Mouse (Mus musculus): Measurements from ENCODE around the gene Dek.
A peak's percentile ranks its signal among the peaks of the same experiment; 100 is the strongest.

The Dek gene

DNA sequence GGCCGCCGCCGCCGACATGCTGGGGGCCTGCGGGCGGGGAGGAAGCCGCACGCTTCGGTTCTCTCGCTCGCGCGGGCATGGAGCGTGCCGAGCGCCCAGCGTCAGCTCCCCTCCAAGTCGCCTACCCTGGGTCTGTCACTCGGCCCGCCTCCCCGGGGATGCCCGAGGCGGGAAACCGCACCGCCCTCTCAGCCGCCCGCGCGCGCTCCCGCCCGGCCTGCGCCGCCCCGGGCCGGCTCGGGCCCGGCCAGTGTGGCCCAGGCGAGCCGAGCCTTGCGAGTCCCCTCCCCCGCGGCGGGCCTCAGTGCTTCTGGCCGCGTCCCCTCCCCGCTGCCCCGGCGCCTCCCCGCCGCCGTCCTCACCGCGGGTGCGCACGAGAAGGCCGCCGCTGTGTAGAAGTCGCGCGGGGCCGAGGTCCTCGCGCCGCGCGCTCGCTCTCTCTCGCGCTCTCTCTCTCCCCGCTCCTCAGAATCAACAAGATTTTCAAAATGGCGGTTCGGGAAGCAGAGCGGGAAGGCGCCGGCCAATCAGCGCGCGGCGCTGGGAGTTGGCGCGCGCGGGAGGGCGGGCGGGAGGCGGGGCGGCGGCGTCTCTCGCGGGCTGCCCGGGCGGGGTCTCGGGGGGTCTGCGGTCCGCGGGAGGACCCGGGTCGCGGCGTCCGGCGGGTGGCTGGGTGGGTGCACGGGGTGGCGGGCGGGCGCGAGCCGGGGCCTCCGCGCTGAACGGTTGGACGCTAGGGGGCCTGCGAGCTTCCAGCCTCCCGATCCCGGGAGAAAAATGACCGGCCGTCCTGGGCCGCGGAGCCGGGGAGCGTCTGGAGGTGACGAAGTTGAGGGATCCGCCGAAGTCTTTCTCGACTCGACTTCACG, at the start of gene Dek:
Gene Dek (minus strand): TSS at position 491 of the 869 bp plus-strand sequence.
- peak; percentile 77 for DNase-seq (ENCODE audit: low spot score)

DNA sequence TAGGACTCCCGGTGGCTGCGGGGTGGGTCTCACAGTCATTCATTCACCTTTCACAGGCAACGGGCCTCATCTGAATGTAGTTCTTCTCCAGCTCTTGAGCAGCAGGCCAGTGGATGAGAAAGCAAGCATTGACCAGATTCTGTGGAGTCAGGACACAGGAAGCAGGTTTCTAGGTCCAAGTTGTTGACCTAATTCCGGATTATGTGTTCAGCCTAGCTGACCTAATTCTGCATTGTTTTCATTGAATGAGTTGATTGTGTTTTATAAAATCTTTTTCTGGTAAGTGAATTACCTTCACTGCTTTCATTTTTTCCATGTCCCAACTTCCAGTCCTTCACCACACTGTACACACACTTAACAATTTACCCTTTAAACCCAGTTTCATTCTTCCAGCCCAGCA, 48.9 kb upstream of the Dek start:
- DNase-seq (ENCODE audit: low spot score) = no peak

DNA sequence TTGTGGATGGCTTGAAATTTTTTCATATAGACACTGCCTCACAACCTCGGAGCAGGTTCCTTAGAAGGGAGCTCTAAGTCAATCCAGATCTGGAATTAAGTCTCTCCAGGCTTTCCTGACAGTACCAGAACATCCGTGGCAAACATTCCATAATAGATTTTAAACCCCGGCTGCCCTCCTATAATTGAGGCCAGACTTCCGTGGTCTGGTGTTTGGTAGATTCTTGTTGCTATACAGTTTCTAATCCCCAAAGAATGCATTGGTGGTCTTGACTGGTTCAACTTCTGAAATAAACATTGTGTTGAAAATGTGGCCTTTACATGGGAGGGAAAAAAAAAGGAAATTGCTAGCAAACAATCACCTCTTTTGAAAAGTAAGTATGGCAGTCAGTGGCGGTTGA, 47.2 kb upstream of the Dek start:
- no peak for DNase-seq (ENCODE audit: low spot score)

DNA sequence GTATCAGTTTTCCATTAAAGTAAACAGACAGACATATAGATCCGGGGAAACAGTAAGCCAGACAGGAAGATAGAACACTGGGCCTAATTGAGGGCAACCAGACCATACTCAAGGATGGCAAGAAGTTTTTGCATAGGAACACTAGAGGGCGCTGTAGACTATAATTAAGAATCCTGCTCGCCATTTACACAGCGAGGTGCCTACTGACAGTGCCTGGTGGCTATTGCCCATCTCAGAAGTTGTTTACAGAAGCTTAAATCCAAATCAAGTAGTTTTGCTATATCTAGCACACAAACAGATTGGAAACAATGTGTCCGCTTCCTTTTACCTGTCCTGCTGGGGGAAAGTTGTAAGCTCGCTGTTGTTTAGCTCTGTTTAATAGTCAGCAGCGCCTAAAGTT, 46.4 kb upstream of the Dek start:
- peak; percentile 14 for DNase-seq (ENCODE audit: low spot score)

DNA sequence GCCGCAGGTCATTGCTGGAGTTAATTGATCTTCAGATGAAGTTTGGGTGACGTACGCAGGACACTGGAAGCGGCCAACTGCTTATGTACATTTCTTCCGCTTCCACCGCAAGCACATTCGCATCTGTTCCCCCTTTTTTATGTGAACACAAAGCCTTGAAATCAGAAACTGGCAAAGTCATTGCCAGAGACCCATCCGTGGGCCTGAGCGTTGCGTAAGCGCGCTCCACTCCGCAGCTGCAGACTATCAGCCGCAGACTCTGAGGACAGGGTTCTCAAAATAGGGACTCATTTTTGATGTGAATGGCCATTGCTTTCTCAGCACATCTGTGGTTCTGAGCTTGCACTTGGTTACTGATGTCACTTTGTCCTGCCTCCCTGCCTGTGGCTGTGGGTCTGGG, 45.1 kb upstream of the Dek start:
- DNase-seq (ENCODE audit: low spot score) = no peak

DNA sequence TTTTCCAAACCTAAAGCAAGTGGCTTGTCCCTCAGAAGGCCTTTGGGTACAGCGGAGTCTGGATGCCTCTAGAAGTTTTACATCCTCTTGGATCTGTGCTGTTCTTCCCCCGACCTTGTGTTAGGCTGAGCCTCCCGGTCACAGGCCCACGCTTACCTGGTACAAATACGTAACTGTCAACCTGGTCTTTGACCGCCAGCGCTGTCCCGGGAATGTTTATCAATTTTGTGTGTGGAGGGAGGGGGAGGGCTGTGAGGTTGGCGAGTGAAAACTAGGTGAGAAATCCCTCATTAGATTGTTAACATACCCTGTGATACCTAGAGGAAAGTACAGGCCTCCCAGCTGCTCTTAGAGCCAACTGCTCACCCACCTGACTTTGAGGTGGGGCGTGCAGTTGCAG, 44.0 kb upstream of the Dek start:
- DNase-seq (ENCODE audit: low spot score) = no peak

DNA sequence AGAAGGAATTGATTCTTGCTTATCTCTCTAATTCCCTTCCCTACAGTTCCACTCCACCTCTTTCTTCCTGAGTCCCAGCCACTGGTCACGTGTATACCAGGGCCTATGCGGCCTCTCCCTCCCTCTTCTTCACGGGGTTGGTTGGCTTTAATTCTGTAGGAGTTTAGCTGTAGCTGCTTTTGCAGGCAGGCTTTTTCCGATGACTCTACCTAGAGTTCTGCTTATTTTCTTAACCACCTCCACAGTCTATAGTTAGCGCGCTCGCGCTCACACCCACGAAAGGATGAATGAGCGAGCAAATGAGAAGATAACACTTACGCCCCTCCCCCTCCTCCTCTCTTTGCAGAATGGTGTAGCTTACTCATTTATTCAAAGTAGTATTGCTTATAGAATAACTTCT, 42.6 kb upstream of the Dek start:
- DNase-seq (ENCODE audit: low spot score) = no peak

DNA sequence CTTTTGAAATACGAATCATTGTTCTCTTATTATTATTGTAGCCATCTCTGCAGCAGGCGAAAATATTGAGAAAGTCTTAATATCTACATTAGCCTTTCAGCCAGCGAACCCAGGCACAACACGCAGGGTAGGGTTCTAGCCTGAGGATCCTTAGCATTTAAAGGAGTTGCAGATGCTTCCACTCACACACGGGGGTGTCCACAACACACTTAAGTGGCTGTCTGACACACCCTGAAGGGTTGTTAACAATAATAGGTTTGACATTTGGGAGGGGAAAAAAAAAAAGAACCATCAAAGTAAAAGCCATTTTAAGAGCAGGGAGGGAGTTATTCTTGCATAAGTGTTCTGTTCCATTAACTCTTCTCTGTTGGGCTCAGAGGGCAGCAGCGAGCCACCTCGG, 40.4 kb upstream of the Dek start:
- no peak for DNase-seq (ENCODE audit: low spot score)

DNA sequence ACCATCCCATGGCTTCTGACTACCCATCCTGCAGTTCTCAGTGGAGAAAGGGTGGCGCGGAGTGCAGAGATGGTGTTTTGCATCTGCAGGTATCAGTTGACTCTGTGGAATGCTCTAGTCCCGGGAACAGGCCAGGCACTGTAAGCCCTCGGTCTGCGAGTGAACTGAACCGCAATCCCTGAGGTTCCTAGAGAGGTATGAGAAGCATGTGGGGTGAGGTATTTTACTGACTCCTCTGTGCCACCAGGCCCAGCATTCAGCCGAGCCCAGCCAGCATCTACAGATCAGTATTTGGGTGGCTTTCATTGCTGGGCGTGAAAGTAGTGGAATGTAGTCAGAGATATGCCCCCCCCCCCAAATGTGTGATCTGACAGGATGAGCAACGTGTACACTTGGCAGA, 39.9 kb upstream of the Dek start:
- no peak for DNase-seq (ENCODE audit: low spot score)

DNA sequence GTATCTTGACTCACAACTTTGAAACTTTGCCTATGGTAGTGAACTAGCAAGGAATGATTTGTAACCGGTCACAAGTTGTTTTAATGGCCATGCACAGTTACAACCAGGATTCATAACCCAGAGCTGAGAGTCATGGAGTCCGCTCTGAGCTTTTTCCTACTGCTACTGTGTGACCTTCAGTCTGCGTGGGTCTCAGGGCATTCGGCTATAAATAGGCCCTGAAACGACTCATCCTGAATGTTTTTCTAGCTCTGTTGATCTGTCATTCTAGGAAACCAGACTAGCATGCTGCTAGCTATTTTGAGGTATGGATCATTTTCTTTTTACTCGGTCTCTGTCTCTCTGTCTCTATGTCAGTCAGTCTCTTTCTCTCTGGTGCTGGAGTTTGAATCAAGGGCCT, 36.8 kb upstream of the Dek start:
- DNase-seq (ENCODE audit: low spot score) = no peak

DNA sequence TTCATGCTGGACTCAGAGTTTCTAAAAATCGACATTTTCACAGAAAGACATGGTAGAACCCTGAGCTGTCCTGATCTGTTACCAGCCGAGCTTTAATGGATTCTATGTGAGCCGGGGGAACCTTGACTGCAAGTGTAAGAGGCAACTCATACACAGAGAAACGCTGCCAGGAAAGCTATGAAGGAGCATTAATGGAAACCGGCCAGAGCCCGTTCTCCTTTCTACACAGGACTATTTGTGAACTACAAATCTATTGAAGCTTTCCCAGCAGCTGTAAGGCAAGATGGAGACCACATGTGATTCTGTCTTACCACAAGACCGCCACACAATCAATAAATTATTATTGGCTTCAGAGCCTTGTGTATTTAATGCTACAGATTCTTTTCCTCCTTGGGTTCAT, 29.7 kb upstream of the Dek start:
- DNase-seq (ENCODE audit: low spot score) = no peak

DNA sequence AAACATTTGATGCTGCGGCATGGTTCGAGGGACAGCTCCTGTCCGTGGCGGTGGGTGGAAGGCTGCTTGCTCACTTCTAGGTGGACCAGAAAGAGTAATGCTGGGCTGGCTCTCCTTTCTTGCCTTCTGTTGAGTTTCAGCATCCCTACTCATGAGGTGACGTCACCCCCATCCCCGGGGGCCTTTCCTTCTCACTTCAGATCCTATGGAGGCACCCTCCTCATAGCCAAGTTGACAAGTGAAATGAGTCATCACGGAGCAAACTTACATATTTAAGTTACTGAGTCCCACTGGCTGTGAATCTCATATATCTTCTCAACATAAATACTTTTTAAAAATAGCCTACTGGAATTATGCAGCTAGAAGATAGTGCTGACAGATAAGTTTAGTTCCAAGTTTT, 28.8 kb upstream of the Dek start:
- DNase-seq (ENCODE audit: low spot score) = no peak

DNA sequence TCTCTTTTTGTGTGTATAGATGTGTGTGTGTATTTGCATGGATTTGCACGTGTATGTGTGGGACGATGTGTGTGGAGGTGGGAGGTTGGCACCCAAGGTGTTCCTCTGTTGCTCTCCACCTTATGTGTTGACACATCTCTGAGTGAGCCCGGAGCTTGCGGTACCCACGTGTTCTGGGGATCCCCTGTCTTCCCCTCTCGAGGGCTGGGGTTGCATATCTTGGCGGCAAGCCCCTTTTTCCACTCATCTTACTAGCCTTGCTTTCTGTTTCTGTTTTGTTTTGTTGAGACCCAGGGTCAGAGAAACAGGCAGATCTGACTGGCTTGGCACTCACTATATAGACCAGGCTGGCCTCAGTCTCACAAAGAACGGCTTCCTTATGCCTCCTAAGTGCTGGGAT, 27.1 kb upstream of the Dek start:
- no peak for DNase-seq (ENCODE audit: low spot score)

DNA sequence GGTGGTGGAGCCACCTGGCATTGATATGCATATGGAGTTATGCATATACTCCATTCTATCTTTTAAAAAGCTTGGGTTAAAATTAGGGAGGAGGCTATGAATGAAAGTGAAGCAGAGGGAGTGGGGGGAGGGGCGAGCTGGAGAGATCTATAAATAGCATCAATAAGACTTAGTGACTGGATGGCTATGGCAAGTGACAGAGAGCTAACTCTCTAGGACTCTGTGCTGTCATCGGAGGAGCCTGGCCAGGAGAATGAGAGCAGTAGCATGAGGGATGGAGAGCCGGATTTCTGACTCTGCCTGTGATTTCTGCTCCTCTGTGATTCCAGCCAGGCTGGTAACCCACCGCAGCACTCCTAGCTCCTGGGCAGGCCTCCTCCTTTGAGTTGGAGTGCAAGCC, 23.1 kb upstream of the Dek start:
- DNase-seq (ENCODE audit: low spot score) = no peak

DNA sequence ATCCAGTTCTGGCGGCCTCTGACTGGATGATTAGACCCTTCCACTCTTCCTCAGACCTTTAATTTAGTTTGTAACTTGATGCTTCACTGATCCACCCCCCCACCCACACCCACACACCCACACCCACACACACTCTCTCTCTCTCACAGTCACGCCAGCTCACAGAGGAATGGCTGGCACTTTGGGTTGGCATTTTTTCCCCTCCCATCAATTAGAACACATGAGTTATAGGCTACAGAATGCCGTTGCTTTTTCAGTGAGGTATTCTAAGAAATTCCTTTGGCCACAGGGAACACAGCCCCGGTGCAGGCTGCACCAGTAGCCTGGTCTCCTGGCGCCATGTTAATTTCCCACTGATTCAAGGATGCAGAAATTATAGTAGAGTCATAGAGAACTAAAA, 19.6 kb upstream of the Dek start:
- no peak for DNase-seq (ENCODE audit: low spot score)

DNA sequence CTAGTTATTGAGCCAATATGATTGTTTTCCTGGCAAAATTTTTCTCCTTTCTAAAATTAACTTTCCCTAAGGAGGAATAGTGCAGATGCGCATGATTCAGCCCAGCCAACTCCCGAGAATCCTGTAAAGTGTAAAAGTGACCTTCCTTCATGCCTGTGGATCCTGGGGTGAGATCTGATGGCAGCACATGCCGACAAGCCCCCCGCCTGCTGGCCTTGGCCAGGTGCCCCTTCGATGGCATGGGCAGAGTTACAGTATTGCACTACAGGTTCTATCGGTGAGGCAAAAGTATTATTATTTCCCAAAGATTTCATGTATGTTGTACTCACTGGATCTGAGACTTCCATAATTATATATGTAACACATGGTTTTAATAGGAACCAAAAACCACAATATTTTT, 19.0 kb upstream of the Dek start:
- no peak for DNase-seq (ENCODE audit: low spot score)

DNA sequence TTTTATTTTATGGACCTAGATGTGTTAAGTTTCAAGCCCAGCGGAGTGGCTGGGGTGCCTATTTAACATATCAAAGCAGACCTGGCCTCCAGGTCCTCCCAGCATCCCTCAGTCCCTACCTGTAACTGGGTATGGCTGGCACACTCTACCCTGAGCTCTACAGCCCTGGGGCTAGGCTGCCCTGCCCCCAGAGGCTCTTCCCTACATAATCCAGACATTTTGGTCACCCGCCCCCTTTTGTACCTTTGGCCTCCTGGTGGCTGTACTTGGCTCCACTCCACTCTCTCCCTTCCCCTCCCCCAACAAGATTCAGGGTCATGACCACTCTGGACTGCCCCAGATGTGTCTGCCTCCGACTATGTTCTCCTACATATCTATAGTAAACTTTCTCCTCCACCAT, 18.4 kb upstream of the Dek start:
- no peak for DNase-seq (ENCODE audit: low spot score)

DNA sequence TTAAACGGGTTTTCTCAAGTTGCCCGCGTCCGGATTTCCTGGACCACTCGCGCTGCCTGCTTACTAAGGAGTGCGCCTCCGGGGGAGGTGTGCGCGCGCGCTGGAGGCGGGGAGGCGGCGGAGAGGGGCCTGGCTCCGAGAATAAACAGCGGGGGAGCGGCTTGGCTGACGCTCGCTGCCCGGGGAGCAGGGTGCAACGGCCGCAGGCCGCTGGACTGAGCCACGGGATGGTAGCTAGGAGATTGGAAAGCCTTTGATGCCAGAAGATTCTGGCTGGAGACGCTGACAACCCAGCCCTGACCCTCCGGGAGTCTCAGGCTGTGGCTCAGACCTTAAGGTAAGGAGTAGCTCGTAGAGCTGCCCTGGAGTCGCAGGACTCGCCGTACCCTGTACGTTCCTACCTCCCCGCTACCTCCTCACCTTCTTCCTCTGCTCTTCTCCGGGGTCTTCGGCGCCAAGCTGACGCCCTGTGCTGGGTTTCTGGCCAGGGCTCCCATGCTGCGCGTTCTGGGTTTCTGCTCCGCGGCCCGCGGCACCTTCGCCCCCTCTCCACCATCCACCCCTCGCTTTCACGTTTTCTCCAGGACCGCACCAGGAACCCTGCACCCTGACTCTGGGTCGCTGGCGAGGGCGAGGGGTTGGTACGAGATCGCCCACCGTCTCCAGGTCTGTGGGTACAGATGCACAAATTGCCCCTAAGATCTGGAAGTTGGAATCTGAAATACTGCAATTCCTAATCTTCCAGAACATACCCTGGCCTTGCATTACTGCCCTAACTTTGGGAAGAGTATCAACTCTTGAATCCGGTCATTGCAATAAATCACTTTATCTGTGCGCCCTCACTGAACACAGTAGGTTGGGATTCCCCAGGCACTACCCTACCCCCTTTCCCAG, 16.8 kb upstream of the Dek start, which contains the start of gene Rnf144b:
Gene Rnf144b (plus strand): TSS at position 120 of the 894 bp plus-strand sequence.
- DNase-seq (ENCODE audit: low spot score) = peak; percentile 56

DNA sequence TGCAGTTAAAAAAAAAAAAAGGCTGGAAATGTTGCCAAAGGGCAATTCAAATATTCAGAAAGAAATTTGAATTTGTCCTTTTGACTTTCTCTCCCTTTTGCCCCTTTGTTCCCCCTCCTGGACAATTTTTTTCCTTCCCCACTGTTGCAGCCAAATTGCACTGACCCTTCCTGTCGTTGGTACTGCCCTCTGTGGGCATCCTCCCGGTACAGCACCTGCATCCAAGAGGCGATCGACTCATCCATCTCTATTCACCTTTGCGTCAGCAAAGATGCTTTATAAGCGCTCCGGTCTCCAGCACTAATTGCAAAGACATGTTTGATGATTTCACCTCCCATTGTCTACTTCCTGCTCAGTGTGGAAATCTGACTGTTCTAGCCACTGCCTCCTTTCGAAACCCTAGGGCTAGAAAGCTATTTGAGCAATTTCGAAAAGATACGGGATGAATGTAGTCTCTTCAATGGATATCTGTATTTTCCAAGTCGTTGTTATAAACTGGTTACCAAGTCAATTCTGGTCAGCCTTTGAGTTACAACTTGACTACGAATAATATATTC, 15.4 kb upstream of the Dek start:
- DNase-seq (ENCODE audit: low spot score) = no peak

DNA sequence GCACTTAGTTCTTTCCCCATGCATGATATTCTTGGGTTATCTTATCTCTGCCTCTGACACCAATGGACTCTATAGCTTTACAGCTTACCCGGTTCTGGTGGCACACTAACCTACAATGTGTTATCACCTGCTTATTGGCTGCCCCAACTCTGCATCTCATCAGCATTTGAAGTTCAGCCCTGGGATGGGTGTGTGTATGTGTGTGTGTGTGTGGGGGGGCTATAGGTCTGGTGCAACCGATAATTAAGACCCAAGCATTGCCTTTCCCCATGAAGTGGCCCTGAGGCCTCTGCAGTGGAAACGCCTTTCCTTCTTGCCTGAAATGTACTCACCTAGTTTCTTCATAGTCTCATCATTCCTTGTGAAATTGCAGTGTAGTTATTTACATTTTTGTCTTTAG, 10.0 kb upstream of the Dek start:
- DNase-seq (ENCODE audit: low spot score) = no peak

DNA sequence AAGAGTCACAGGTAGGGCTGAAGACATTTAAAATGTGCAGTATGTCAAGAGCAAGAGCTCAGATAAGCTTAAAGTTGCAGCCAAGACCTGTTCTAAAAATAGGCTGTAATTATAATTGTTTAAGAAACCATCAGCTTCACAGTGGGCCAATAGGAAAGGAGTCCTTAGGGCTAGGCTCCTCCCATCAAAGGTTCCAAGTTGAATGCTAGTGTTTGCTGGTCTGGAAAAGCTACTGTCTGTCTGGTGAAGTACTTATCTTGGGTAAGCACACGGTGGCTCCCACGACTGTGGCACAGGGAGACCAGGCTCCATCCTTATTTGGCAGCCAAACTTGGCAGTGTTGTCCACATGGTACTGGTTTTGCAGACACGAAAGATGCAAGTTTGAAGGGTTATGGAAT, 6.9 kb upstream of the Dek start:
- DNase-seq (ENCODE audit: low spot score) = no peak

DNA sequence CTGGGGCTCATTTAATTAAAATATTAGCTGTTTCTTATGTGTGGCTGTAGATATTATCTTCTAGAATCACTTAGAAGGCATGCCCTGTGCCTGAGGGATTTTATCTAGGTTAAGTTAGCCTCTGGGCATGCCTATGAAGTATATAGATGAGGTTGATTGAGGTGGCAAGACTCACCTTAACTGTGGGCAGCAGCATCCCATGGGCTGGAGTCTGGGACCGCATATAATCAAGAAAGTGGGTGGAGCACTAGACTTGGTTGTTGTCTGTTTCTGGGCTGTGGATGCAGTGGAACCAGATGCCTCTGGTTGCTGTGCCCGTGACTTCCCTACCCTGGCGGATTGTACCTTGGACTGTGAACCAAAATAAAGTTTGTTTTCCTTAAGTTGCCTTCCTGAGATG, 6.1 kb upstream of the Dek start:
- no peak for DNase-seq (ENCODE audit: low spot score)

DNA sequence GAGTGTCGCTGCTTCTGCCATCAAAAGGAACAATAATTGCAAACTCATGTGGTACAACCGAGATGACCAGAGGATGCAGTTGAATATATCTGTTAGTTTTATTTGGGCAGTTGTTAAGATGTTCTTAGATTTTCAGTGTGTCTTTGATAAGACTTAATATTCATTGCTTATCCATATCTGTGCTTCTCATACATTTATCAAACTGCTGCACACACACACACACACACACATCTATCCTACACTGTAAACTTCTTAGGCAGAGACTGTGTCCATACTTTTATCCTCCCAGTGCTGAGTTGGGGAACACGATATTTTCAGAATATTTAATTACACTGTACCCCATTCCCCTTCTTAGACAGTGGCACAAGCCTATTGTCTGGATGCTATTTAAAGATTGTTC, 5.2 kb upstream of the Dek start:
- DNase-seq (ENCODE audit: low spot score) = no peak
